Mouse (Mus musculus) intestine, postnatal 0 days (tissue): ENCODE measurements around the gene Rfx7. TPM values are rescaled to one million over a fixed set of nuclear protein-coding genes. Genes with fewer than 3 reads are reported as not detected.

Experiments
- ATAC-seq: fragments of 200-750 bp; cut with Nextera tagmentation; 2 replicates; pipeline ENCODE4 v1.8.0; 2017; ENCODE audit warnings: mild to moderate bottlenecking, moderate TSS enrichment, moderate library complexity
- H3K27ac ChIP-seq: fragments of 300-500 bp; sonication (generic); 2 replicates; pipeline ENCODE4 v1.5.1; 2014; ENCODE audit warnings: mild to moderate bottlenecking, low read depth, low read length, moderate library complexity
- H3K27me3 ChIP-seq: fragments of 300-500 bp; sonication (generic); replicated peaks from 2 replicates; pipeline ENCODE4 v1.6.1; 2014; ENCODE audit warnings: low read length, mixed read lengths; ENCODE audit not compliant: control insufficient read depth, insufficient read depth
- H3K36me3 ChIP-seq: fragments of 300-500 bp; sonication (generic); 2 replicates; pipeline ENCODE4 v1.6.1; 2014; ENCODE audit warnings: mild to moderate bottlenecking, moderate library complexity; ENCODE audit not compliant: control insufficient read depth, insufficient read depth
- H3K4me1 ChIP-seq: fragments of 300-500 bp; sonication (generic); replicated peaks from 2 replicates; pipeline ENCODE4 v1.6.1; 2014; ENCODE audit warnings: antibody characterized with exemption, low read length, mixed read lengths; ENCODE audit not compliant: control insufficient read depth, insufficient read depth
- H3K4me2 ChIP-seq: fragments of 300-500 bp; sonication (generic); replicated peaks from 2 replicates; pipeline ENCODE4 v1.6.1; 2014; ENCODE audit warnings: low read depth, mild to moderate bottlenecking, moderate library complexity
- H3K4me3 ChIP-seq: fragments of 300-500 bp; sonication (generic); 2 replicates; pipeline ENCODE4 v1.5.1; 2014; ENCODE audit warnings: low read depth, low read length
- H3K9ac ChIP-seq: fragments of 300-500 bp; sonication (generic); 2 replicates; pipeline ENCODE4 v1.6.1; 2014; ENCODE audit warnings: mild to moderate bottlenecking, low read depth, low read length
- H3K9me3 ChIP-seq: fragments of 300-500 bp; sonication (generic); 2 replicates; pipeline ENCODE4 v1.6.1; 2016; ENCODE audit warnings: mixed run types; ENCODE audit not compliant: control insufficient read depth
- CTCF ChIP-seq: sonication (generic); IDR thresholded peaks from 2 replicates; pipeline ENCODE4 v1.5.1; 2016; ENCODE audit warnings: low read depth, mild to moderate bottlenecking, control low read depth, antibody characterized with exemption, moderate library complexity
- WGBS: fragments of 180-500 bp; shearing (Covaris S2); extraction: QIAGEN DNeasy Blood & Tissue Kit; methylation state at CpG from one replicate; pipeline ENCODE4 v1.1.7; 2014; 5-methylcytosine and 5-hydroxymethylcytosine counted together
- microRNA-seq: library from miRNA; unstranded; fragments of <30 nt; microRNA quantifications from one replicate; pipeline ENCODE4, GENCODE M21; 2016
- polyA plus RNA-seq: library from polyadenylated mRNA; unstranded; fragments of >200 nt; fragmentation: Nextera tagmentation; extraction: Ambion mirVana; gene quantifications from 2 replicates; pipeline ENCODE4 v1.2.1, GENCODE M21; 2015

The Rfx7 gene
- polyA plus RNA-seq, 1 experiment from 2014 or later, result 6.9 TPM

GRCm38 (mm10) chr9:72667126-72667525 lies 135.1 kb downstream of the Rfx7 start:
- Histone ChIP-seq H3K4me3 (no peak overlapping the region), H3K27me3 (no peaks in the 10 kb centered on the region), H3K27ac (no peak overlapping the region), H3K4me2 (no peak overlapping the region), H3K36me3 (peaks cover 35% of the 10 kb centered on the region), H3K9ac (no peak overlapping the region), H3K4me1 (0 out of 2 replicates have a peak, but pooled peaks cover 3% of the 10 kb centered on the region), H3K9me3 (no peaks in the 10 kb centered on the region)
- no peak for TF ChIP-seq CTCF
- ATAC-seq, result no peak
- 53% methylated on average over 3 of the region's 3 CpGs for WGBS

- Histone ChIP-seq H3K4me3 (no peak overlapping the region), H3K9me3 (no peaks in the 10 kb centered on the region), H3K27me3 (no peaks in the 10 kb centered on the region), H3K4me2 (no peak overlapping the region), H3K9ac (no peak overlapping the region), H3K4me1 (0 out of 2 replicates have a peak, but pooled peaks cover 3% of the 10 kb centered on the region), H3K36me3 (peaks cover 50% of the 10 kb centered on the region), H3K27ac (no peak overlapping the region)
- ATAC-seq, result no peak
- TF ChIP-seq CTCF, result peak; percentile 46
- 79% methylated on average over 7 of the region's 7 CpGs for WGBS
Measured at GRCm38 (mm10) chr9:72669383-72669782, 137.3 kb downstream of the Rfx7 start.

GRCm38 (mm10) chr9:72672361-72672760 lies 140.3 kb downstream of the Rfx7 start:
- 20% methylated on average over 2 of the region's 2 CpGs for WGBS
- H3K27me3 ChIP-seq, result no peaks in the 10 kb centered on the region
- H3K27ac ChIP-seq, result no peak overlapping the region
- ATAC-seq, result no peak
- H3K4me2 ChIP-seq, result no peak overlapping the region
- no peaks in the 10 kb centered on the region for H3K4me1 ChIP-seq
- H3K9me3 ChIP-seq, result no peaks in the 10 kb centered on the region
- TF ChIP-seq CTCF, result peak; percentile 94
- no peak overlapping the region for H3K9ac ChIP-seq
- H3K36me3 ChIP-seq, result peaks cover 62% of the 10 kb centered on the region
- no peak overlapping the region for H3K4me3 ChIP-seq

Small RNAs within 50 kb of the gene (microRNA-seq; reads per million reads assigned to microRNA genes)
- not detected for gene Gm28010

Other genes with a start within 250 kb of the Rfx7 start
- gene Mns1, start 94.2 kb upstream of the Rfx7 start, polyA plus RNA-seq, result 4.0 and 4.2 TPM in 2 replicates
- gene Tex9, start 40.0 kb upstream of the Rfx7 start, polyA plus RNA-seq, result 7.7 and 10.7 TPM in 2 replicates
- gene Nedd4, start 130.1 kb downstream of the Rfx7 start, polyA plus RNA-seq, result 142 and 160 TPM in 2 replicates